In genomic region chr4:136185375-136185774, GRCm38 (mm10) we compare ENCODE assay signal across 8 mouse cellular contexts. TPM values are rescaled to one million over a fixed set of nuclear protein-coding genes. Genes with fewer than 3 reads are reported as not detected.
DNase-seq lines count a peak whose midpoint lies in the region; ATAC-seq and TF ChIP-seq lines count a peak whose summit lies in the region.

No protein-coding gene starts in this region.

- dilution Hi-C loops in CH12.LX (cut with MboI; ENCODE audit: extremely low pct_ligation_motif_present, extremely low pct_unique_long_range_greater_than_20kb, low sequenced_read_pairs), result no loop called here

- 71% methylated on average over 9 of the region's 9 CpGs for WGBS in intestine, embryonic 16.5 days
- 61% methylated on average over 9 of the region's 9 CpGs for WGBS in intestine, embryonic 15.5 days
- 47% methylated on average over 9 of the region's 9 CpGs for WGBS in liver, postnatal 0 days (ENCODE audit: insufficient replicate concordance)
- WGBS in hindbrain, postnatal 0 days, result 66% methylated on average over 9 of the region's 9 CpGs
- WGBS in forebrain, embryonic 14.5 days, result 91% methylated on average over 9 of the region's 9 CpGs
- WGBS in cerebellum, adult 2 months, result 61% methylated on average over 9 of the region's 9 CpGs

- H3K36me3 ChIP-seq in intestine, embryonic 16.5 days (ENCODE audit: control insufficient read depth, insufficient read depth, low read length), result no peaks in the 10 kb centered on the region
- 0 out of 2 replicates have a peak, but pooled peaks cover 4% of the 10 kb centered on the region for H3K36me3 ChIP-seq in intestine, embryonic 15.5 days
- H3K36me3 ChIP-seq in CH12.LX (replicated peaks in 1 of 2; ENCODE audit: control insufficient read depth in 1 of 2, insufficient read depth in 1 of 2, low read length in 1 of 2), result peaks cover 50 to 59% of the 10 kb centered on the region in 2 experiments
- peaks cover 84% of the 10 kb centered on the region for H3K36me3 ChIP-seq in liver, postnatal 0 days (replicated peaks; ENCODE audit: insufficient read depth, low read length)
- no peaks in the 10 kb centered on the region for H3K36me3 ChIP-seq in hindbrain, postnatal 0 days (ENCODE audit: insufficient read depth, low read length)
- H3K36me3 ChIP-seq in forebrain, embryonic 14.5 days (ENCODE audit: control insufficient read depth, insufficient read depth, low read length), result peaks cover 27% of the 10 kb centered on the region; the same call in 1 of the 2 replicates

- no peak for TF ChIP-seq CTCF in CH12.LX (conservative IDR thresholded peaks at IDR 0.05 in 1 of 2, IDR thresholded peaks at IDR 0.05 in 1 of 2; ENCODE audit: low read depth in 2 of 2, low read length in 2 of 2)
- TF ChIP-seq CTCF in liver, postnatal 0 days (IDR thresholded peaks at IDR 0.05; ENCODE audit: low read depth), result no peak
- TF ChIP-seq CTCF in hindbrain, postnatal 0 days (IDR thresholded peaks at IDR 0.05; ENCODE audit: low read depth), result no peak
- no peak for TF ChIP-seq CTCF in cerebellum, adult 2 months (IDR thresholded peaks at IDR 0.05; ENCODE audit: borderline replicate concordance, insufficient read depth, low read depth, low read length)

- no peak for DNase-seq in CH12.LX (ENCODE audit: extremely low read depth)
- DNase-seq in heart, adult 18-20 months, result peak; percentile 76 to 87
- peak; percentile 53 for DNase-seq in liver, postnatal 0 days
- no peak for DNase-seq in hindbrain, postnatal 0 days (ENCODE audit: low spot score)
- no peak for DNase-seq in forebrain, embryonic 14.5 days (ENCODE audit: low spot score)
- no peak for DNase-seq in cerebellum, adult 2 months

- TF ChIP-seq POLR2A in CH12.LX (IDR thresholded peaks at IDR 0.05; ENCODE audit: low read depth, low read length), result no peak
- TF ChIP-seq POLR2A in cerebellum, adult 2 months (IDR thresholded peaks at IDR 0.05; ENCODE audit: borderline replicate concordance, insufficient read depth, low read length), result no peak

- ATAC-seq in intestine, embryonic 16.5 days, result no peak
- ATAC-seq in intestine, embryonic 15.5 days, result no peak
- ATAC-seq in liver, postnatal 0 days, result no peak
- ATAC-seq in hindbrain, postnatal 0 days, result no peak
- no peak for ATAC-seq in forebrain, embryonic 14.5 days

- TF ChIP-seq EP300 in CH12.LX (IDR thresholded peaks at IDR 0.05; ENCODE audit: low read length), result no peak; the same call in 1 of the 2 replicates
- TF ChIP-seq EP300 in liver, postnatal 0 days (IDR thresholded peaks at IDR 0.05; ENCODE audit: low read depth), result no peak

- H3K4me1 ChIP-seq in intestine, embryonic 16.5 days (ENCODE audit: control insufficient read depth, insufficient read depth, low read length), result peaks cover 34% of the 10 kb centered on the region
- peaks cover 25% of the 10 kb centered on the region for H3K4me1 ChIP-seq in intestine, embryonic 15.5 days (replicated peaks)
- peaks cover 13 to 32% of the 10 kb centered on the region in 2 experiments for H3K4me1 ChIP-seq in CH12.LX (ENCODE audit: control insufficient read depth in 1 of 2, insufficient read depth in 2 of 2)
- peaks cover 41% of the 10 kb centered on the region for H3K4me1 ChIP-seq in liver, postnatal 0 days (ENCODE audit: insufficient read depth)
- peaks cover 2% of the 10 kb centered on the region; the same call in 1 of the 2 replicates for H3K4me1 ChIP-seq in hindbrain, postnatal 0 days (ENCODE audit: insufficient read depth, low read length)
- H3K4me1 ChIP-seq in forebrain, embryonic 14.5 days (ENCODE audit: control insufficient read depth, insufficient read depth, low read length), result no peaks in the 10 kb centered on the region
- 0 out of 2 replicates have a peak, but pooled peaks cover 3% of the 10 kb centered on the region for H3K4me1 ChIP-seq in cerebellum, adult 2 months (ENCODE audit: control insufficient read depth, insufficient read depth, low read length)

- in situ Hi-C loops in CH12.LX (cut with MboI; ENCODE audit: low pct_ligation_motif_present, low pct_unique_long_range_greater_than_20kb, low sequenced_read_pairs), result no loop called here

- peak overlapping the region; percentile 42; the same call in 1 of the 2 replicates for H3K27ac ChIP-seq in intestine, embryonic 16.5 days (ENCODE audit: low read length)
- H3K27ac ChIP-seq in intestine, embryonic 15.5 days, result no peak overlapping the region
- H3K27ac ChIP-seq in CH12.LX (ENCODE audit: insufficient read depth, low read depth), result 0 out of 2 replicates have a peak overlapping the region, but pooled peaks have one; percentile 13
- peak overlapping the region; percentile 68 for H3K27ac ChIP-seq in liver, postnatal 0 days (ENCODE audit: low read depth)
- H3K27ac ChIP-seq in hindbrain, postnatal 0 days, result no peak overlapping the region
- no peak overlapping the region for H3K27ac ChIP-seq in forebrain, embryonic 14.5 days (ENCODE audit: low read depth, low read length)
- no peak overlapping the region for H3K27ac ChIP-seq in cerebellum, adult 2 months (ENCODE audit: insufficient read depth, low read length)

- H3K4me3 ChIP-seq in intestine, embryonic 16.5 days (ENCODE audit: low read length), result no peak overlapping the region
- no peak overlapping the region for H3K4me3 ChIP-seq in intestine, embryonic 15.5 days (replicated peaks)
- H3K4me3 ChIP-seq in CH12.LX (replicated peaks in 1 of 3; ENCODE audit: low read depth in 2 of 3, low read length in 2 of 3, poor library complexity in 1 of 3), result no peak overlapping the region
- H3K4me3 ChIP-seq in liver, postnatal 0 days (ENCODE audit: low read depth, low read length), result no peak overlapping the region; the same call in 1 of the 2 replicates
- no peak overlapping the region for H3K4me3 ChIP-seq in hindbrain, postnatal 0 days (ENCODE audit: low read length)
- H3K4me3 ChIP-seq in forebrain, embryonic 14.5 days (ENCODE audit: low read depth, low read length), result no peak overlapping the region
- no peak overlapping the region for H3K4me3 ChIP-seq in cerebellum, adult 2 months (replicated peaks; ENCODE audit: insufficient read depth, low read depth, low read length)

- no peak overlapping the region for H3K9ac ChIP-seq in intestine, embryonic 16.5 days (ENCODE audit: low read depth, low read length)
- no peak overlapping the region for H3K9ac ChIP-seq in intestine, embryonic 15.5 days
- H3K9ac ChIP-seq in CH12.LX (ENCODE audit: insufficient read depth, low read depth), result no peak overlapping the region
- no peak overlapping the region for H3K9ac ChIP-seq in liver, postnatal 0 days (replicated peaks)
- H3K9ac ChIP-seq in hindbrain, postnatal 0 days (replicated peaks; ENCODE audit: low read length), result no peak overlapping the region
- H3K9ac ChIP-seq in forebrain, embryonic 14.5 days (ENCODE audit: low read length), result no peak overlapping the region

- H3K9me3 ChIP-seq in intestine, embryonic 16.5 days (ENCODE audit: control insufficient read depth, low read length), result no peaks in the 10 kb centered on the region
- no peaks in the 10 kb centered on the region for H3K9me3 ChIP-seq in intestine, embryonic 15.5 days
- H3K9me3 ChIP-seq in CH12.LX (replicated peaks; ENCODE audit: low read length), result no peaks in the 10 kb centered on the region
- no peaks in the 10 kb centered on the region for H3K9me3 ChIP-seq in liver, postnatal 0 days (ENCODE audit: low read length)
- H3K9me3 ChIP-seq in hindbrain, postnatal 0 days (ENCODE audit: low read length), result no peaks in the 10 kb centered on the region
- no peaks in the 10 kb centered on the region for H3K9me3 ChIP-seq in forebrain, embryonic 14.5 days (replicated peaks; ENCODE audit: control insufficient read depth, low read length)

- no peak for TF ChIP-seq RAD21 in CH12.LX (IDR thresholded peaks at IDR 0.05; ENCODE audit: low read depth, low read length)

- H3K27me3 ChIP-seq in intestine, embryonic 16.5 days (replicated peaks; ENCODE audit: control insufficient read depth, insufficient read depth, low read length), result no peaks in the 10 kb centered on the region
- no peaks in the 10 kb centered on the region for H3K27me3 ChIP-seq in intestine, embryonic 15.5 days (replicated peaks)
- no peaks in the 10 kb centered on the region for H3K27me3 ChIP-seq in CH12.LX (replicated peaks)
- H3K27me3 ChIP-seq in liver, postnatal 0 days (ENCODE audit: insufficient read depth, low read length), result no peaks in the 10 kb centered on the region
- no peaks in the 10 kb centered on the region for H3K27me3 ChIP-seq in hindbrain, postnatal 0 days (ENCODE audit: insufficient read depth, low read length)
- H3K27me3 ChIP-seq in forebrain, embryonic 14.5 days (replicated peaks; ENCODE audit: control insufficient read depth, insufficient read depth, low read length), result no peaks in the 10 kb centered on the region
- H3K27me3 ChIP-seq in cerebellum, adult 2 months (ENCODE audit: control insufficient read depth, insufficient read depth, low read length), result no peaks in the 10 kb centered on the region

- no peak overlapping the region for H3K4me2 ChIP-seq in intestine, embryonic 16.5 days (ENCODE audit: low read depth, low read length)
- H3K4me2 ChIP-seq in intestine, embryonic 15.5 days (replicated peaks), result no peak overlapping the region
- H3K4me2 ChIP-seq in CH12.LX (ENCODE audit: insufficient read depth, low read depth, poor library complexity, severe bottlenecking), result no peak overlapping the region
- peak overlapping the region; percentile 15; the same call in 1 of the 2 replicates for H3K4me2 ChIP-seq in liver, postnatal 0 days (ENCODE audit: low read depth, low read length)
- H3K4me2 ChIP-seq in hindbrain, postnatal 0 days (ENCODE audit: low read depth, low read length), result no peak overlapping the region
- H3K4me2 ChIP-seq in forebrain, embryonic 14.5 days (ENCODE audit: low read length), result no peak overlapping the region

- H3K79me2 ChIP-seq in CH12.LX (replicated peaks; ENCODE audit: control insufficient read depth, extremely low read depth, insufficient read depth, poor library complexity, severe bottlenecking), result no peaks in the 10 kb centered on the region; the same call in 1 of the 2 replicates

RNA-seq across cellular contexts. Expression of gene E2f2, which starts 13.2 kb away (rescaled TPM):
- 7.5 and 9.3 TPM in 2 replicates for polyA plus RNA-seq in intestine, embryonic 16.5 days (2015; fragmentation: Nextera tagmentation; extraction: Ambion mirVana)
- 8.1 and 9.8 TPM in 2 replicates for polyA plus RNA-seq in intestine, embryonic 15.5 days (2015; fragmentation: Nextera tagmentation; extraction: Ambion mirVana)
- total RNA-seq in CH12.LX (2012; rRNA removed) (7.2 and 7.6 TPM in 2 replicates), CH12.LX (2014; rRNA removed) (4.4 and 4.9 TPM in 2 replicates)
- 3.9 and 6.1 TPM in 2 replicates for polyA plus RNA-seq in CH12.LX (2012; ENCODE audit: insufficient read length, low read depth)
- total RNA-seq in heart, adult 18-20 months (2021), result 1 to 10 TPM; 1.3 to 1.4 TPM
- polyA plus RNA-seq in liver, postnatal 0 days (2015; fragmentation: Nextera tagmentation; extraction: Ambion mirVana), result 48.6 and 50.2 TPM in 2 replicates
- total RNA-seq in hindbrain, postnatal 0 days (2014; rRNA removed), result 3.5 and 3.7 TPM in 2 replicates
- polyA plus RNA-seq in hindbrain, postnatal 0 days (2015; fragmentation: Nextera tagmentation; extraction: Ambion mirVana), result 2.3 and 2.4 TPM in 2 replicates
- 4.5 and 5.5 TPM in 2 replicates for polyA plus RNA-seq in forebrain, embryonic 14.5 days (2014; fragmentation: Nextera tagmentation; extraction: Ambion mirVana)
- polyA plus RNA-seq in cerebellum, adult 2 months (2012; rRNA removed), result 0.27 and 0.74 TPM in 2 replicates

RNA-seq across cellular contexts. Expression of gene Asap3, which starts 20.8 kb away (rescaled TPM):
- polyA plus RNA-seq in intestine, embryonic 16.5 days (2015; fragmentation: Nextera tagmentation; extraction: Ambion mirVana), result 3.3 and 4.4 TPM in 2 replicates
- polyA plus RNA-seq in intestine, embryonic 15.5 days (2015; fragmentation: Nextera tagmentation; extraction: Ambion mirVana), result 4.6 and 5.4 TPM in 2 replicates
- total RNA-seq in CH12.LX (2012; rRNA removed) (0.08 TPM in 2 replicates), CH12.LX (2014; rRNA removed) (not detected in 2 replicates)
- 0.07 TPM in 1 of 2 replicates, not detected in the other for polyA plus RNA-seq in CH12.LX (2012; ENCODE audit: insufficient read length, low read depth)
- total RNA-seq in heart, adult 18-20 months (2021), result 1 to 10 TPM; 7.6 to 9.1 TPM
- polyA plus RNA-seq in liver, postnatal 0 days (2015; fragmentation: Nextera tagmentation; extraction: Ambion mirVana), result 4.5 and 4.8 TPM in 2 replicates
- total RNA-seq in hindbrain, postnatal 0 days (2014; rRNA removed), result 9.1 and 10.5 TPM in 2 replicates
- 4.1 TPM in 2 replicates for polyA plus RNA-seq in hindbrain, postnatal 0 days (2015; fragmentation: Nextera tagmentation; extraction: Ambion mirVana)
- polyA plus RNA-seq in forebrain, embryonic 14.5 days (2014; fragmentation: Nextera tagmentation; extraction: Ambion mirVana), result 1.6 and 2.4 TPM in 2 replicates
- 5.5 and 6.3 TPM in 2 replicates for polyA plus RNA-seq in cerebellum, adult 2 months (2012; rRNA removed)

RNA-seq across cellular contexts. Expression of gene Id3, which starts 42.1 kb away (rescaled TPM):
- 232 and 245 TPM in 2 replicates for polyA plus RNA-seq in intestine, embryonic 16.5 days (2015; fragmentation: Nextera tagmentation; extraction: Ambion mirVana)
- 269 and 285 TPM in 2 replicates for polyA plus RNA-seq in intestine, embryonic 15.5 days (2015; fragmentation: Nextera tagmentation; extraction: Ambion mirVana)
- 41.1 and 85.5 TPM in 2 replicates for total RNA-seq in CH12.LX (2012; rRNA removed)
- 96.0 and 116 TPM in 2 replicates for total RNA-seq in CH12.LX (2014; rRNA removed)
- polyA plus RNA-seq in CH12.LX (2012; ENCODE audit: insufficient read length, low read depth), result 17.6 and 18.3 TPM in 2 replicates
- 10 to 100 TPM; 58.3 to 64.3 TPM for total RNA-seq in heart, adult 18-20 months (2021)
- polyA plus RNA-seq in liver, postnatal 0 days (2015; fragmentation: Nextera tagmentation; extraction: Ambion mirVana), result 77.3 and 79.1 TPM in 2 replicates
- total RNA-seq in hindbrain, postnatal 0 days (2014; rRNA removed), result 204 and 344 TPM in 2 replicates
- polyA plus RNA-seq in hindbrain, postnatal 0 days (2015; fragmentation: Nextera tagmentation; extraction: Ambion mirVana), result 253 and 254 TPM in 2 replicates
- 117 and 118 TPM in 2 replicates for polyA plus RNA-seq in forebrain, embryonic 14.5 days (2014; fragmentation: Nextera tagmentation; extraction: Ambion mirVana)
- 53.6 and 55.1 TPM in 2 replicates for polyA plus RNA-seq in cerebellum, adult 2 months (2012; rRNA removed)

Comparison
In these comparisons a context has a peak if more than half of its experiments do, and no peak if none do; other contexts are left out.
1. H3K27ac ChIP-seq: peak in intestine, embryonic 16.5 days (single experiment), CH12.LX (single experiment) and liver, postnatal 0 days (single experiment); none in intestine, embryonic 15.5 days (single experiment), hindbrain, postnatal 0 days (single experiment), forebrain, embryonic 14.5 days (single experiment) and cerebellum, adult 2 months (single experiment).
2. DNase-seq: peak in heart, adult 18-20 months (2 of 2) and liver, postnatal 0 days (single experiment); none in CH12.LX (single experiment), hindbrain, postnatal 0 days (single experiment), forebrain, embryonic 14.5 days (single experiment) and cerebellum, adult 2 months (0 of 2).